Mouse (Mus musculus): ENCODE data around the gene Rnf185. TPM values are rescaled to one million over a fixed set of nuclear protein-coding genes. Genes with fewer than 3 reads are reported as not detected.

The Rnf185 gene
- 10 to 100 TPM; 21.7 to 22.4 TPM for total RNA-seq (2021)
- long read RNA-seq, experiment 1, transcript Rnf185-202 (7 exons, 2,787 nt), result major isoform, 38 of 51 reads
- long read RNA-seq, experiment 1, partial matches to known transcripts, result 1 of 51 reads
- long read RNA-seq, experiment 1, other reads (novel, unspliced or antisense), result 10 of 51 reads
- long read RNA-seq, experiment 2, transcript Rnf185-202 (7 exons, 2,787 nt), result major isoform, 22 of 25 reads
- long read RNA-seq, experiment 2, partial matches to known transcripts, result 1 of 25 reads
- long read RNA-seq, experiment 2, other reads (novel, unspliced or antisense), result 0 of 25 reads

GRCm38 (mm10) chr11:3452167-3452639, at the start of gene Rnf185:
Rnf185 (minus strand) TSS chr11:3452363.
- intact Hi-C loops (cut with DNase I), result loop anchor here (5.0 kb wide), 1 partner anchor 65 kb away; no protein-coding TSS in a partner anchor
- DNase-seq (ENCODE audit: low spot score in 2 of 2), result peak; percentile 95

- intact Hi-C loops (cut with DNase I), result no loop called here
- DNase-seq (ENCODE audit: low spot score in 2 of 2), result no peak
Observed at GRCm38 (mm10) chr11:3497296-3497695, 45.1 kb upstream of the Rnf185 start.

- intact Hi-C loops (cut with DNase I), result no loop called here
- DNase-seq (ENCODE audit: low spot score in 2 of 2), result no peak
Observed at GRCm38 (mm10) chr11:3496756-3497155, 44.6 kb upstream of the Rnf185 start.

- intact Hi-C loops (cut with DNase I), result no loop called here
- DNase-seq (ENCODE audit: low spot score in 2 of 2), result no peak
Observed at GRCm38 (mm10) chr11:3495496-3495895, 43.3 kb upstream of the Rnf185 start.

GRCm38 (mm10) chr11:3494857-3495256, 42.7 kb upstream of the Rnf185 start:
- no peak for DNase-seq (ENCODE audit: low spot score in 2 of 2)
- intact Hi-C loops (cut with DNase I), result no loop called here

GRCm38 (mm10) chr11:3492748-3493147, 40.6 kb upstream of the Rnf185 start:
- DNase-seq (ENCODE audit: low spot score in 2 of 2), result no peak
- intact Hi-C loops (cut with DNase I), result no loop called here

- intact Hi-C loops (cut with DNase I), result no loop called here
- DNase-seq (ENCODE audit: low spot score in 2 of 2), result no peak
Observed at GRCm38 (mm10) chr11:3489036-3489435, 36.9 kb upstream of the Rnf185 start.

GRCm38 (mm10) chr11:3487952-3488570, 35.9 kb upstream of the Rnf185 start, which contains the start of gene Pla2g3:
Pla2g3 (plus strand) TSS chr11:3488284.
- no peak for DNase-seq (ENCODE audit: low spot score in 2 of 2)
- intact Hi-C loops (cut with DNase I), result no loop called here

GRCm38 (mm10) chr11:3486349-3486748, 34.2 kb upstream of the Rnf185 start:
- intact Hi-C loops (cut with DNase I), result no loop called here
- DNase-seq (ENCODE audit: low spot score in 2 of 2), result no peak

GRCm38 (mm10) chr11:3483980-3484642, 31.9 kb upstream of the Rnf185 start:
- intact Hi-C loops (cut with DNase I), result no loop called here
- DNase-seq (ENCODE audit: low spot score in 2 of 2), result peak; percentile 53 to 58

- intact Hi-C loops (cut with DNase I), result loop anchor here (10.0 kb wide), 1 partner anchor 309 kb away; no protein-coding TSS in a partner anchor
- no peak for DNase-seq (ENCODE audit: low spot score in 2 of 2)
Observed at GRCm38 (mm10) chr11:3475489-3475888, 23.3 kb upstream of the Rnf185 start.

- DNase-seq (ENCODE audit: low spot score in 2 of 2), result no peak
- intact Hi-C loops (cut with DNase I), result loop anchor here (10.0 kb wide), 1 partner anchor 310 kb away; no protein-coding TSS in a partner anchor
Observed at GRCm38 (mm10) chr11:3474480-3475115, 22.4 kb upstream of the Rnf185 start.

- intact Hi-C loops (cut with DNase I), result loop anchor here (1.0 to 10.0 kb wide), 2 partner anchors 42 to 312 kb away; partner anchors contain the start of gene Selenom
- peak; percentile 82 to 85 for DNase-seq (ENCODE audit: low spot score in 2 of 2)
Observed at GRCm38 (mm10) chr11:3472484-3472883, 20.3 kb upstream of the Rnf185 start.

- intact Hi-C loops (cut with DNase I), result loop anchor here (10.0 kb wide), 1 partner anchor 313 kb away; no protein-coding TSS in a partner anchor
- DNase-seq (ENCODE audit: low spot score in 2 of 2), result no peak
Observed at GRCm38 (mm10) chr11:3471448-3471850, 19.3 kb upstream of the Rnf185 start.

- intact Hi-C loops (cut with DNase I), result no loop called here
- DNase-seq (ENCODE audit: low spot score in 2 of 2), result no peak
Observed at GRCm38 (mm10) chr11:3462846-3463245, 10.7 kb upstream of the Rnf185 start.

GRCm38 (mm10) chr11:3459105-3459468, 6.9 kb upstream of the Rnf185 start:
- intact Hi-C loops (cut with DNase I), result no loop called here
- no peak for DNase-seq (ENCODE audit: low spot score in 2 of 2)

- intact Hi-C loops (cut with DNase I), result no loop called here
- no peak for DNase-seq (ENCODE audit: low spot score in 2 of 2)
Observed at GRCm38 (mm10) chr11:3458428-3459104, 6.4 kb upstream of the Rnf185 start.

GRCm38 (mm10) chr11:3456354-3456753, 4.2 kb upstream of the Rnf185 start:
- peak; percentile 81 to 82 for DNase-seq (ENCODE audit: low spot score in 2 of 2)
- intact Hi-C loops (cut with DNase I), result no loop called here

- intact Hi-C loops (cut with DNase I), result loop anchor here (5.0 kb wide), 1 partner anchor 67 kb away; no protein-coding TSS in a partner anchor
- no peak for DNase-seq (ENCODE audit: low spot score in 2 of 2)
Observed at GRCm38 (mm10) chr11:3454506-3454905, 2.3 kb upstream of the Rnf185 start.

Measured in left cerebral cortex, postnatal 14 days (tissue).